Comparison of ENCODE assay signal across 19 mouse cellular contexts in genomic region chr6:144875862-144876261, GRCm38 (mm10).
A peak's percentile ranks its signal among the peaks of the same experiment; 100 is the strongest.
DNase-seq lines count a peak whose midpoint lies in the region; ATAC-seq and TF ChIP-seq lines count a peak whose summit lies in the region.
"Had no signal": no experiment of that assay in that cellular context is flagged by ENCODE, and none has a peak within 500 bp of the region (broad histone marks: within the 10 kb centered on the region; RNA-seq: fewer than 3 reads in every experiment).

No protein-coding gene starts in this region.

- H3K9me3 ChIP-seq in liver, embryonic 11.5 days (ENCODE audit: control insufficient read depth, low read length): no peaks in the 10 kb centered on the region
- no peaks in the 10 kb centered on the region for H3K9me3 ChIP-seq in liver, embryonic 15.5 days (replicated peaks)
- H3K9me3 ChIP-seq in stomach, postnatal 0 days (ENCODE audit: control insufficient read depth, low read length): no peaks in the 10 kb centered on the region
- H3K9me3 ChIP-seq in forebrain, embryonic 10.5 days: no peaks in the 10 kb centered on the region
- H3K9me3 ChIP-seq: hindbrain, embryonic 10.5 days; limb, embryonic 13.5 days; lung, embryonic 15.5 days; midbrain, embryonic 12.5 days had no signal

- H3K4me2 ChIP-seq in liver, embryonic 11.5 days: no peak overlapping the region
- peak overlapping the region; percentile 6; the same call in 1 of the 2 replicates for H3K4me2 ChIP-seq in liver, embryonic 15.5 days
- H3K4me2 ChIP-seq in stomach, postnatal 0 days (replicated peaks; ENCODE audit: low read depth): no peak overlapping the region
- H3K4me2 ChIP-seq: limb, embryonic 13.5 days; lung, embryonic 15.5 days; midbrain, embryonic 12.5 days had no signal

- peak; percentile 69 for DNase-seq in liver
- DNase-seq in liver, embryonic 11.5 days (ENCODE audit: low spot score): no peak
- DNase-seq in c-Kit-negative CD71-positive TER-119-positive erythroid progenitor cells, embryonic 14.5 days (ENCODE audit: low read depth, low spot score): peak; percentile 26
- peak; percentile 30 for DNase-seq in stomach, postnatal 0 days (ENCODE audit: low spot score)
- no peak for DNase-seq in forebrain, embryonic 10.5 days (ENCODE audit: extremely low spot score, low spot score)
- no peak for DNase-seq in testis, postnatal 14 days (ENCODE audit: low spot score)
- DNase-seq in thymus, postnatal 14 days: no peak
- DNase-seq: cerebellum, adult 8-10 months; gastrocnemius, postnatal 25 days had no signal

- no peak for TF ChIP-seq CTCF in stomach, postnatal 0 days (IDR thresholded peaks at IDR 0.05; ENCODE audit: low read depth)

- no peak overlapping the region for H3K9ac ChIP-seq in liver, embryonic 11.5 days (ENCODE audit: low read depth, low read length)
- no peak overlapping the region for H3K9ac ChIP-seq in liver, embryonic 15.5 days
- no peak overlapping the region for H3K9ac ChIP-seq in stomach, postnatal 0 days (ENCODE audit: low read length)
- H3K9ac ChIP-seq: limb, embryonic 13.5 days; lung, embryonic 15.5 days; midbrain, embryonic 12.5 days had no signal

- 50% methylated on average over 9 of the region's 9 CpGs for WGBS in liver, embryonic 11.5 days
- WGBS in liver, embryonic 15.5 days (ENCODE audit: insufficient replicate concordance): 43% methylated on average over 9 of the region's 9 CpGs
- 55% methylated on average over 9 of the region's 9 CpGs for WGBS in stomach, postnatal 0 days
- WGBS in forebrain, embryonic 10.5 days: 67% methylated on average over 9 of the region's 9 CpGs

- no peak overlapping the region for H3K27ac ChIP-seq in liver, embryonic 11.5 days (ENCODE audit: low read depth, low read length)
- H3K27ac ChIP-seq in liver, embryonic 15.5 days (replicated peaks): no peak overlapping the region
- H3K27ac ChIP-seq in stomach, postnatal 0 days (replicated peaks): no peak overlapping the region
- no peak overlapping the region for H3K27ac ChIP-seq in forebrain, embryonic 10.5 days
- H3K27ac ChIP-seq: hindbrain, embryonic 10.5 days; hindbrain, postnatal 0 days; kidney, postnatal 0 days; limb, embryonic 13.5 days; lung, embryonic 15.5 days; macrophage; midbrain, embryonic 12.5 days had no signal

- TF ChIP-seq EP300 in stomach, postnatal 0 days (optimal IDR thresholded peaks at IDR 0.05): no peak

- H3K36me3 ChIP-seq in liver, embryonic 11.5 days (ENCODE audit: control insufficient read depth, insufficient read depth, low read length): no peaks in the 10 kb centered on the region
- H3K36me3 ChIP-seq in liver, embryonic 15.5 days (replicated peaks): no peaks in the 10 kb centered on the region
- no peaks in the 10 kb centered on the region for H3K36me3 ChIP-seq in stomach, postnatal 0 days (ENCODE audit: control insufficient read depth, insufficient read depth, low read length)
- no peaks in the 10 kb centered on the region for H3K36me3 ChIP-seq in forebrain, embryonic 10.5 days (replicated peaks)
- H3K36me3 ChIP-seq: hindbrain, embryonic 10.5 days; limb, embryonic 13.5 days; lung, embryonic 15.5 days; midbrain, embryonic 12.5 days had no signal

- H3K4me3 ChIP-seq in liver, embryonic 11.5 days (ENCODE audit: low read depth, low read length): no peak overlapping the region
- no peak overlapping the region for H3K4me3 ChIP-seq in liver, embryonic 15.5 days (replicated peaks)
- no peak overlapping the region for H3K4me3 ChIP-seq in stomach, postnatal 0 days (ENCODE audit: low read depth, low read length)
- no peak overlapping the region for H3K4me3 ChIP-seq in forebrain, embryonic 10.5 days
- H3K4me3 ChIP-seq: hindbrain, embryonic 10.5 days; limb, embryonic 13.5 days; lung, embryonic 15.5 days; midbrain, embryonic 12.5 days had no signal

- H3K27me3 ChIP-seq in liver, embryonic 11.5 days (replicated peaks; ENCODE audit: control insufficient read depth, insufficient read depth, low read length): no peaks in the 10 kb centered on the region
- no peaks in the 10 kb centered on the region for H3K27me3 ChIP-seq in liver, embryonic 15.5 days
- no peaks in the 10 kb centered on the region for H3K27me3 ChIP-seq in stomach, postnatal 0 days (ENCODE audit: control insufficient read depth, insufficient read depth, low read length)
- H3K27me3 ChIP-seq in forebrain, embryonic 10.5 days (ENCODE audit: poor library complexity, severe bottlenecking): 0 out of 2 replicates have a peak, but pooled peaks cover 8% of the 10 kb centered on the region
- H3K27me3 ChIP-seq: limb, embryonic 13.5 days; lung, embryonic 15.5 days; midbrain, embryonic 12.5 days had no signal

- H3K4me1 ChIP-seq in liver, embryonic 11.5 days (replicated peaks; ENCODE audit: control insufficient read depth, insufficient read depth, low read length): no peaks in the 10 kb centered on the region
- H3K4me1 ChIP-seq in liver, embryonic 15.5 days (replicated peaks): peaks cover 6% of the 10 kb centered on the region
- H3K4me1 ChIP-seq in stomach, postnatal 0 days (replicated peaks; ENCODE audit: control insufficient read depth, insufficient read depth): no peaks in the 10 kb centered on the region
- peaks cover 12% of the 10 kb centered on the region for H3K4me1 ChIP-seq in forebrain, embryonic 10.5 days
- H3K4me1 ChIP-seq: limb, embryonic 13.5 days; lung, embryonic 15.5 days; midbrain, embryonic 12.5 days had no signal

- ATAC-seq in liver, embryonic 11.5 days (replicated peaks; ENCODE audit: low FRiP score): no peak
- peak; percentile 70 for ATAC-seq in liver, embryonic 15.5 days (ENCODE audit: insufficient read depth)
- no peak for ATAC-seq in stomach, postnatal 0 days (ENCODE audit: low FRiP score, low TSS enrichment)
- ATAC-seq: forebrain, embryonic 14.5 days; hindbrain, postnatal 0 days; intestine, postnatal 0 days had no signal

Comparison
In these comparisons a context has a peak if more than half of its experiments do, and no peak if none do; other contexts are left out.
1. DNase-seq: peak in liver (single experiment), c-Kit-negative CD71-positive TER-119-positive erythroid progenitor cells, embryonic 14.5 days (single experiment) and stomach, postnatal 0 days (single experiment); none in liver, embryonic 11.5 days (single experiment), forebrain, embryonic 10.5 days (single experiment), testis, postnatal 14 days (single experiment) and thymus, postnatal 14 days (single experiment).